Mouse (Mus musculus): ENCODE data around the gene Tgfbr2. TPM values are rescaled to one million over a fixed set of nuclear protein-coding genes. Genes with fewer than 3 reads are reported as not detected.
"Not testable (repeated sequence)": the region's sequence is repeated elsewhere in the genome, so short reads cannot be mapped to it uniquely, and the experiment has no call there.

The Tgfbr2 gene
- total RNA-seq, 2 experiments from 2014 or later = 10.7 to 11.7 TPM

- no peak overlapping the region for H3K4me3 ChIP-seq
- no peak for DNase-seq (ENCODE audit: low spot score in 2 of 2)
- H3K27ac ChIP-seq = no peak overlapping the region
- no peak for TF ChIP-seq CTCF (conservative IDR thresholded peaks at IDR 0.05)
These were observed 116.7 kb downstream of the Tgfbr2 start for GRCm38 (mm10) chr9:116058475-116058874.

GRCm38 (mm10) chr9:116053976-116054375, 121.2 kb downstream of the Tgfbr2 start:
- Histone ChIP-seq H3K4me3 (no peak overlapping the region), H3K27ac (no peak overlapping the region)
- no peak for TF ChIP-seq CTCF (conservative IDR thresholded peaks at IDR 0.05)
- no peak for DNase-seq (ENCODE audit: low spot score in 2 of 2)

- no peak overlapping the region for H3K27ac ChIP-seq
- TF ChIP-seq CTCF (conservative IDR thresholded peaks at IDR 0.05) = peak; percentile 40
- H3K4me3 ChIP-seq = no peak overlapping the region
- no peak for DNase-seq (ENCODE audit: low spot score in 2 of 2)
These were observed 125.2 kb downstream of the Tgfbr2 start for GRCm38 (mm10) chr9:116049985-116050384.

GRCm38 (mm10) chr9:116041787-116042186, 133.4 kb downstream of the Tgfbr2 start:
- peak; percentile 82 to 93 for DNase-seq (ENCODE audit: low spot score in 2 of 2)
- Histone ChIP-seq H3K4me3 (no peak overlapping the region), H3K27ac (no peak overlapping the region)
- TF ChIP-seq CTCF (conservative IDR thresholded peaks at IDR 0.05) = peak; percentile 99

GRCm38 (mm10) chr9:116041369-116041768, 133.8 kb downstream of the Tgfbr2 start:
- Histone ChIP-seq H3K27ac (no peak overlapping the region), H3K4me3 (no peak overlapping the region)
- no peak for DNase-seq (ENCODE audit: low spot score in 2 of 2)
- no peak for TF ChIP-seq CTCF (conservative IDR thresholded peaks at IDR 0.05)

GRCm38 (mm10) chr9:116040852-116041251, 134.3 kb downstream of the Tgfbr2 start:
- not testable (repeated sequence) for H3K27ac ChIP-seq; DNase-seq (ENCODE audit: low spot score in 2 of 2)

GRCm38 (mm10) chr9:116039981-116040380, 135.2 kb downstream of the Tgfbr2 start:
- H3K27ac ChIP-seq = no peak overlapping the region

More at GRCm38 (mm10) chr9:116040852-116041251, 134.3 kb downstream of the Tgfbr2 start:
- H3K4me3 ChIP-seq = not testable (repeated sequence)

GRCm38 (mm10) chr9:116038275-116038674, 136.9 kb downstream of the Tgfbr2 start:
- H3K27ac ChIP-seq = no peak overlapping the region
- DNase-seq (ENCODE audit: low spot score in 2 of 2) = no peak
- no peak overlapping the region for H3K4me3 ChIP-seq
- no peak for TF ChIP-seq CTCF (conservative IDR thresholded peaks at IDR 0.05)

More at GRCm38 (mm10) chr9:116039981-116040380, 135.2 kb downstream of the Tgfbr2 start:
- DNase-seq (ENCODE audit: low spot score in 2 of 2) = no peak
- no peak overlapping the region for H3K4me3 ChIP-seq
- no peak for TF ChIP-seq CTCF (conservative IDR thresholded peaks at IDR 0.05)
